Mouse (Mus musculus): ENCODE data around the gene Rps21.
A peak's percentile ranks its signal among the peaks of the same experiment; 100 is the strongest.

The Rps21 gene

GRCm38 (mm10) chr2:180257001-180257521, at the start of gene Rps21:
Gene Rps21 (plus strand): TSS chr2:180257377.
- DNase-seq = peak; percentile 99

- DNase-seq = peak in 1 of 2 experiments; percentile 72
Measured at GRCm38 (mm10) chr2:180207840-180208239, 49.3 kb upstream of the Rps21 start.

- no peak for DNase-seq
Measured at GRCm38 (mm10) chr2:180208976-180209375, 48.2 kb upstream of the Rps21 start.

GRCm38 (mm10) chr2:180212255-180212654, 44.9 kb upstream of the Rps21 start:
- DNase-seq = no peak

- no peak for DNase-seq
Measured at GRCm38 (mm10) chr2:180214352-180214978, 42.7 kb upstream of the Rps21 start.

GRCm38 (mm10) chr2:180215011-180215461, 42.1 kb upstream of the Rps21 start:
- no peak for DNase-seq

GRCm38 (mm10) chr2:180215951-180216350, 41.2 kb upstream of the Rps21 start:
- DNase-seq = peak; percentile 76 to 88

- no peak for DNase-seq
Measured at GRCm38 (mm10) chr2:180216921-180217320, 40.3 kb upstream of the Rps21 start.

- peak; percentile 87 to 94 for DNase-seq
Measured at GRCm38 (mm10) chr2:180217587-180217986, 39.6 kb upstream of the Rps21 start.

GRCm38 (mm10) chr2:180218241-180218640, 38.9 kb upstream of the Rps21 start:
- DNase-seq = no peak

- DNase-seq = peak; percentile 61 to 78
Measured at GRCm38 (mm10) chr2:180218677-180219076, 38.5 kb upstream of the Rps21 start.

- no peak for DNase-seq
Measured at GRCm38 (mm10) chr2:180219145-180219943, 37.8 kb upstream of the Rps21 start.

- peak; percentile 65 to 80 for DNase-seq
Measured at GRCm38 (mm10) chr2:180220165-180220564, 37.0 kb upstream of the Rps21 start.

- peak; percentile 61 to 82 for DNase-seq
Measured at GRCm38 (mm10) chr2:180221051-180221450, 36.1 kb upstream of the Rps21 start.

- peak; percentile 51 to 79 for DNase-seq
Measured at GRCm38 (mm10) chr2:180222250-180222649, 34.9 kb upstream of the Rps21 start.

GRCm38 (mm10) chr2:180224647-180225043, 32.5 kb upstream of the Rps21 start:
- no peak for DNase-seq

- peak; percentile 67 to 78 for DNase-seq
Measured at GRCm38 (mm10) chr2:180225044-180225761, 32.0 kb upstream of the Rps21 start.

GRCm38 (mm10) chr2:180225762-180226378, 31.3 kb upstream of the Rps21 start, which contains the start of gene Lama5:
Gene Lama5 (minus strand): TSS chr2:180225859.
- DNase-seq = peak; percentile 81 to 86

- DNase-seq = peak; percentile 70 to 80
Measured at GRCm38 (mm10) chr2:180227262-180228059, 29.7 kb upstream of the Rps21 start.

GRCm38 (mm10) chr2:180228060-180228458, 29.1 kb upstream of the Rps21 start:
- DNase-seq = no peak

- DNase-seq = peak; percentile 54 to 68
Measured at GRCm38 (mm10) chr2:180228592-180228991, 28.6 kb upstream of the Rps21 start.

- DNase-seq = no peak
Measured at GRCm38 (mm10) chr2:180229129-180229528, 28.0 kb upstream of the Rps21 start.

Measured in lung, adult 18-20 months (tissue).